Mouse (Mus musculus) c-Kit-negative CD71-positive TER-119-positive erythroid progenitor cells, embryonic 14.5 days (primary cell): ENCODE measurements around the gene Pdlim1.
"Not testable (repeated sequence)": the region's sequence is repeated elsewhere in the genome, so short reads cannot be mapped to it uniquely, and the experiment has no call there.

Experiments used
- DNase-seq: peaks from one replicate; pipeline ENCODE4 v3.0.0-alpha.2; 2013; ENCODE audit warnings: low read depth, low spot score

Pdlim1 gene

GRCm38 (mm10) chr19:40240838-40241689, 30.6 kb downstream of the Pdlim1 start:
- DNase-seq, result no peak

GRCm38 (mm10) chr19:40240360-40240759, 31.3 kb downstream of the Pdlim1 start:
- no peak for DNase-seq

- DNase-seq, result no peak
Measured at GRCm38 (mm10) chr19:40238175-40238850, 33.3 kb downstream of the Pdlim1 start.

GRCm38 (mm10) chr19:40232560-40232959, 39.1 kb downstream of the Pdlim1 start:
- no peak for DNase-seq

- DNase-seq, result no peak
Measured at GRCm38 (mm10) chr19:40231825-40232541, 39.7 kb downstream of the Pdlim1 start.

- DNase-seq, result no peak
Measured at GRCm38 (mm10) chr19:40231074-40231738, 40.4 kb downstream of the Pdlim1 start.

- no peak for DNase-seq
Measured at GRCm38 (mm10) chr19:40226516-40227151, 45.0 kb downstream of the Pdlim1 start.

- DNase-seq, result no peak
Measured at GRCm38 (mm10) chr19:40225761-40226110, 45.9 kb downstream of the Pdlim1 start.

GRCm38 (mm10) chr19:40225102-40225760, 46.4 kb downstream of the Pdlim1 start:
- DNase-seq, result no peak

- not testable (repeated sequence) for DNase-seq
Measured at GRCm38 (mm10) chr19:40222307-40222706, 49.3 kb downstream of the Pdlim1 start.

- DNase-seq, result no peak
Measured at GRCm38 (mm10) chr19:40220878-40221277, 50.8 kb downstream of the Pdlim1 start.

GRCm38 (mm10) chr19:40202947-40203346, 68.7 kb downstream of the Pdlim1 start:
- DNase-seq, result not testable (repeated sequence)

- no peak for DNase-seq
Measured at GRCm38 (mm10) chr19:40190596-40190995, 81.0 kb downstream of the Pdlim1 start.

GRCm38 (mm10) chr19:40187160-40187559, 84.5 kb downstream of the Pdlim1 start, which contains the start of gene Cyp2c70:
Gene Cyp2c70 (minus strand): TSS chr19:40187333.
- DNase-seq, result no peak

- DNase-seq, result no peak
Measured at GRCm38 (mm10) chr19:40183600-40183999, 88.0 kb downstream of the Pdlim1 start.

GRCm38 (mm10) chr19:40178311-40178710, 93.3 kb downstream of the Pdlim1 start:
- DNase-seq, result no peak
